In genomic region chr19:41634099-41634498, GRCm38 (mm10) we compare ENCODE assay signal across 22 mouse cellular contexts. TPM values are rescaled to one million over a fixed set of nuclear protein-coding genes. Genes with fewer than 3 reads are reported as not detected.
A peak's percentile ranks its signal among the peaks of the same experiment; 100 is the strongest.
DNase-seq lines count a peak whose midpoint lies in the region; ATAC-seq and TF ChIP-seq lines count a peak whose summit lies in the region.
"Had no signal": no experiment of that assay in that cellular context is flagged by ENCODE, and none has a peak within 500 bp of the region (broad histone marks: within the 10 kb centered on the region; RNA-seq: fewer than 3 reads in every experiment).

No protein-coding gene starts in this region.

- TF ChIP-seq RAD21 in CH12.LX (IDR thresholded peaks at IDR 0.05; ENCODE audit: low read depth, low read length): no peak

- H3K9me3 ChIP-seq in megakaryocyte, embryonic 14.5 days: no peaks in the 10 kb centered on the region
- H3K9me3 ChIP-seq in CH12.LX (replicated peaks; ENCODE audit: low read length): no peaks in the 10 kb centered on the region
- H3K9me3 ChIP-seq: hindbrain, embryonic 15.5 days; limb, embryonic 10.5 days; midbrain, embryonic 12.5 days had no signal

- H3K27me3 ChIP-seq in megakaryocyte, embryonic 14.5 days (replicated peaks): peaks cover 60% of the 10 kb centered on the region
- H3K27me3 ChIP-seq in CH12.LX (replicated peaks): peaks cover 47% of the 10 kb centered on the region
- H3K27me3 ChIP-seq in splenic B cell, adult 2 months (ENCODE audit: control insufficient read depth, insufficient read depth, low read length, poor library complexity, severe bottlenecking): no peaks in the 10 kb centered on the region
- H3K27me3 ChIP-seq: hindbrain, embryonic 15.5 days had no signal

- H3K4me1 ChIP-seq in megakaryocyte, embryonic 14.5 days: peaks cover 9% of the 10 kb centered on the region; the same call in 1 of the 2 replicates
- peaks cover 6 to 9% of the 10 kb centered on the region in 2 experiments; a peak in 3 of 4 replicates for H3K4me1 ChIP-seq in CH12.LX (ENCODE audit: control insufficient read depth in 1 of 2, insufficient read depth in 2 of 2)
- H3K4me1 ChIP-seq: hindbrain, embryonic 15.5 days had no signal

- TF ChIP-seq POLR2A in CH12.LX (IDR thresholded peaks at IDR 0.05; ENCODE audit: low read depth, low read length): no peak

- dilution Hi-C loops in CH12.LX (cut with MboI; ENCODE audit: extremely low pct_ligation_motif_present, extremely low pct_unique_long_range_greater_than_20kb, low sequenced_read_pairs): no loop called here

- no peak for ATAC-seq in megakaryocyte, adult 5-6 weeks (ENCODE audit: poor library complexity, severe bottlenecking)
- ATAC-seq: activated CD4-positive, CD25-positive, alpha-beta regulatory T cell, adult 4 months; forebrain, embryonic 14.5 days had no signal

- no peak overlapping the region for H3K9ac ChIP-seq in CH12.LX (ENCODE audit: insufficient read depth, low read depth)
- H3K9ac ChIP-seq: hindbrain, embryonic 15.5 days; midbrain, embryonic 12.5 days had no signal

- H3K27ac ChIP-seq in CH12.LX (ENCODE audit: insufficient read depth, low read depth): no peak overlapping the region
- H3K27ac ChIP-seq: hindbrain, embryonic 15.5 days; kidney, postnatal 0 days; limb, embryonic 10.5 days; macrophage; midbrain, embryonic 12.5 days; stomach, postnatal 0 days had no signal

- TF ChIP-seq CTCF in CH12.LX (conservative IDR thresholded peaks at IDR 0.05 in 1 of 2, IDR thresholded peaks at IDR 0.05 in 1 of 2; ENCODE audit: low read depth in 2 of 2, low read length in 2 of 2): no peak

- in situ Hi-C loops in CH12.LX (cut with MboI; ENCODE audit: low pct_ligation_motif_present, low pct_unique_long_range_greater_than_20kb, low sequenced_read_pairs): no loop called here

- no peaks in the 10 kb centered on the region for H3K36me3 ChIP-seq in megakaryocyte, embryonic 14.5 days (replicated peaks; ENCODE audit: low read length)
- H3K36me3 ChIP-seq in CH12.LX (replicated peaks in 1 of 2; ENCODE audit: control insufficient read depth in 1 of 2, insufficient read depth in 1 of 2, low read length in 1 of 2): no peaks in the 10 kb centered on the region
- no peaks in the 10 kb centered on the region for H3K36me3 ChIP-seq in splenic B cell, adult 2 months (ENCODE audit: control insufficient read depth, insufficient read depth, low read length, poor library complexity, severe bottlenecking)
- H3K36me3 ChIP-seq: limb, embryonic 10.5 days; midbrain, embryonic 12.5 days had no signal

- H3K4me2 ChIP-seq in CH12.LX (ENCODE audit: insufficient read depth, low read depth, poor library complexity, severe bottlenecking): peak overlapping the region; percentile 19; the same call in 1 of the 2 replicates
- H3K4me2 ChIP-seq: hindbrain, embryonic 15.5 days; midbrain, embryonic 12.5 days had no signal

- DNase-seq in cerebellum, postnatal 10 days: peak; percentile 76 to 79
- DNase-seq in cerebellum, adult 9-11 months: no peak
- DNase-seq in CH12.LX (ENCODE audit: extremely low read depth): no peak
- peak; percentile 56 for DNase-seq in splenic B cell, adult 2 months (ENCODE audit: low read depth, low spot score)
- DNase-seq in neural tube, embryonic 10.5 days (ENCODE audit: extremely low spot score, low spot score): no peak
- no peak for DNase-seq in MN1 (ENCODE audit: low spot score)
- DNase-seq: adrenal gland, adult 8-10 months; cerebellum, adult 8-10 months; heart, adult 18-20 months; kidney, adult 2 months; layer of hippocampus, adult 9-11 months; liver had no signal

- TF ChIP-seq EP300 in CH12.LX (IDR thresholded peaks at IDR 0.05; ENCODE audit: low read length): no peak

- H3K79me2 ChIP-seq in CH12.LX (replicated peaks; ENCODE audit: control insufficient read depth, extremely low read depth, insufficient read depth, poor library complexity, severe bottlenecking): no peaks in the 10 kb centered on the region

- H3K4me3 ChIP-seq in megakaryocyte, embryonic 14.5 days (replicated peaks): peak overlapping the region; percentile 23
- peak overlapping the region in 2 of 3 experiments; percentile 16 to 27 for H3K4me3 ChIP-seq in CH12.LX (replicated peaks in 1 of 3; ENCODE audit: low read depth in 2 of 3, low read length in 2 of 3, poor library complexity in 1 of 3)
- H3K4me3 ChIP-seq: hindbrain, embryonic 15.5 days; limb, embryonic 10.5 days; midbrain, embryonic 12.5 days had no signal

TF ChIP-seq in CH12.LX, 34 proteins besides CTCF, POLR2A, EP300 and RAD21:
- no peak for TF ChIP-seq USF2 (conservative IDR thresholded peaks at IDR 0.05; ENCODE audit: low read depth, low read length)
- TF ChIP-seq MAZ (IDR thresholded peaks at IDR 0.05; ENCODE audit: low read depth, low read length): no peak
- no peak for TF ChIP-seq E2F4 (IDR thresholded peaks at IDR 0.05; ENCODE audit: insufficient replicate concordance, low read depth, low read length)
- TF ChIP-seq CHD1 (IDR thresholded peaks at IDR 0.05; ENCODE audit: low read depth, low read length): no peak
- TF ChIP-seq ELF1 (IDR thresholded peaks at IDR 0.05; ENCODE audit: low read depth, low read length): peak; percentile 35; the same call in 1 of the 2 replicates
- TF ChIP-seq SIN3A (IDR thresholded peaks at IDR 0.05; ENCODE audit: low read length): no peak
- TF ChIP-seq NRF1 (IDR thresholded peaks at IDR 0.05; ENCODE audit: low read depth, low read length): no peak
- TF ChIP-seq HCFC1 (IDR thresholded peaks at IDR 0.05; ENCODE audit: low read depth, low read length): peak; percentile 12; the same call in 1 of the 2 replicates
- no peak for TF ChIP-seq POLR2AphosphoS2 (IDR thresholded peaks at IDR 0.05; ENCODE audit: low read depth, low read length)
- no peak for TF ChIP-seq TCF12 (IDR thresholded peaks at IDR 0.05; ENCODE audit: low read depth, low read length)

RNA-seq across cellular contexts. Expression of gene Gm340, which starts 51.9 kb away (rescaled TPM):
- 0.21 TPM in 1 of 2 replicates, not detected in the other for polyA plus RNA-seq in megakaryocyte, embryonic 14.5 days (2012; ENCODE audit: insufficient read depth, low replicate concordance)
- total RNA-seq in megakaryocyte, adult 5-6 weeks (2015): 9.5 and 11.2 TPM in 2 replicates
- total RNA-seq in megakaryocyte, adult 5-6 weeks (2017): 7.6 and 10.8 TPM in 2 replicates
- total RNA-seq in CH12.LX (2012; rRNA removed): 5.3 and 6.2 TPM in 2 replicates
- 2.6 and 3.3 TPM in 2 replicates for total RNA-seq in CH12.LX (2014; rRNA removed)
- 4.5 TPM in 2 replicates for polyA plus RNA-seq in CH12.LX (2012; ENCODE audit: insufficient read length, low read depth)

Comparison
In these comparisons a context has a peak if more than half of its experiments do, and no peak if none do; other contexts are left out.
1. DNase-seq: peak in cerebellum, postnatal 10 days (2 of 2) and splenic B cell, adult 2 months (single experiment); none in cerebellum, adult 9-11 months (single experiment), CH12.LX (single experiment), neural tube, embryonic 10.5 days (single experiment) and MN1 (single experiment).